Mouse (Mus musculus) neural tube, embryonic 10.5 days (tissue): ENCODE results near the gene Cped1.

Experiments used
- DNase-seq: peaks from one replicate; pipeline ENCODE4 v3.0.0-alpha.2; 2017; ENCODE audit warnings: low spot score; ENCODE audit errors: extremely low spot score

The Cped1 gene

DNA sequence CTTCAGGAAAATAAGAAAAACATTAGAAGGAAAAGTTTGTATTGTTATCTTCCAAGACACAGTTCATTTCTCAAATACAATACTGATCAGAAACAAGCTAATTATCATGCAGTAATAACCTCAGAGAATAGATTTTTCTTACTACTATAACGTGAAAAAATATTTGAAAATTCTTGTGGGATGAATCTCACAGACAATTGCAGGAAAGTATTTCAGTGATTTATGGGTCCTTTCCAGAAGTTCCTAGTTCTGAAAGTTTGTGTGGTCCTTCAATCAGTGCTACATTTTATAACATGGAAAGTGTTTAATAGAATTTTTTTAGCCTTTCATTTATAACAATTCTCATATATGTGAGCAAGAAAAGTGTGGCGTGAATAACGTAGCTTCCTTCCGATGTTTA is 161.5 kb downstream of the Cped1 start:
- no peak for DNase-seq

DNA sequence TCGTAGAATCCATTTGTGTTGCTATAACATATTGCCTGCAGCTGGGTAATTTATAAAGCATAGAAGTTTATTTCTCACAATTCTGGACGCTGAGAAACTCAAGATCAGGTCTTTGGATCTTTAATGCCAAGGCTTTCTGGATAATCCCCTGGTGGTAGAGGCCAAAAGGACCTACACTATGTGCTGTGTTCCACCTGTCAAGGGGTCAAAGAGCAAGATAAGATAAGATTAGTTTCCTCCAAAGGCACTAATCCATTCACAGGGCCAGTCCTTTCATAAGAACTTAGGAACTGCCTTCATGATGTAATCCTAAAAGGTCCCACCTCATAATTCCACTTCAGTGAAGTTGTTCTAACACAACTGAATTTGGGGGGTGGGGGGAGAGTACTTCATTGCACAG is 162.8 kb downstream of the Cped1 start:
- DNase-seq = no peak

DNA sequence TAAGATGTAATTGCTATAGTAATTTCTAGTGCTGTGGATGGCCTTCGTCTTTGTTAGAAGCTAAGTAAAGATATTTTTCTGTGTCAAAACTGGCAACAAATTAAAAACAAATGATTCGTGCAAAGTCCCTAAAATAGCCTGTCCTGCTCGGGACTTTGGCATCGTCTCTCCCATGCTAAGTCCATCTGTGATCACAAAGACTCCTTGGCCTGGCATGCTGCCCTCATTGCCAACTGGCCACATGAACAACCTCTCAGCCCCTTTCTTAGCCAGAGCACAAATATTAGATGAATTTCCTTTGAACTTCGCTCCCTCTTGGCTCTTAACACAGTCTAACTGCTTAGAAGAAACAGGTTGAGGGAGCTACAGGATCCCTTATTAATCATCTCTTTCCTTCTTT is 171.7 kb downstream of the Cped1 start:
- DNase-seq = no peak

DNA sequence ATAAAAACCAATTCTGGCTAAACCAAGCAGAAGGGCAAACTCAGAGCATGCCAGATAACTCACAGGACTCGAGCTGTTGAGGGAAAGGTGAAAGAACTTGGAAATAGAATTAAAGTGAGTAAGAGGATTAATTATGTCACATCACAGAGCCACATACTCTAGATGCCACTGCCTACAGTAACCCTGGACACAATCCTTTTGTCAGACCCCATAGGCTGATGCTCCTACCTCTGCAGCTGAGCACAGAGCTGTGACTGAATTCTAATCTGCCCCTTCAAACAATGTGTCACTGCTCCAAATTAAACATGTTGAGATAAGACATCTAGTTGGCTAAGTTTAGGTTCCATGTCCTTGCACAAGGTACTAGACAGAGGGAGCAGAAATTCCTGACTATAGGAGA is 176.2 kb downstream of the Cped1 start:
- no peak for DNase-seq

DNA sequence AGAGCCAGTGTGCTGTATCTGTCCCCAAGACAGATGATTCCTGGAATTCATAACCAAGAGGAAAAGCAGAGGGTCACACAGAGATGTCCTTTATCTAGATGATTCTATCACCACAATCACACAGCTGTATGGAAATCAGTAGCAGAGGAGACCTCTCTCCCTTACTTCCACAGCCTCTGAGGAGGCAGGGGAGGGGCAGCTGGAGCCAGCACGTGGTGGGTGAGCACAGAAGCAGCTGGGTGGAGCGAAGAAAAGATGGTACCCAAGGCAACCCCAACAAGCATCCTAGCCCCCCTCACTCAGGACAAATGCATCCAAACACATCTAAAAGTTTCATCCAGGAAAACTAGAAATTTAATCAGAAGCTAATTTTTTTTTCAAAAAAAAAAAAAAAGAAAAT is 182.7 kb downstream of the Cped1 start:
- DNase-seq = no peak

DNA sequence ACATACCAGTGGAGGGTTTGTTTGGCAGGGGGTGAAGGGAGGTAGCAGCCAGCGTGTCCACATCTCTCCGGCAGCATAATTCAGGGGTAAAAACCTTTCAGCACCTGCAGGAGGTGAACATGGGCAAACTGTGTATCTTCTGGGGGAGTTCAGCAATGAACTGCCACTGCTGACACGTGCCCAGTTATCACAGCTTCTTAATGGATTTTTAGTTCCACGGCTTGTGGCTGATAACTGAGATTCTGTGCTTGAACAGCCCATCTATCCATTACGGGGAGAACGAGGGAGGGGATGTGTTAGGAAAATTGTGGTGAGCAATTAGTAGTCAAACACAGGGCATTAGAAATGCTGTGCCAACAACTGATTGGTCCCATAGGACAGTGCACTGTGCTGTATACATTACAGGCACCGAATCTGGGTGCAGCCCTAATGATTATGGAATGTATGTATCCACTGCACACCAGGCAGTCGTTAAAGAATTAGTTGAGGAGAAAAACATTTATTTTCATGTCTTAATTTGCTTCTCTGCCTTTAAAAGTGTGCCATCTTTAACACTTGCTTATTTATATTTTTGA is 193.1 kb downstream of the Cped1 start:
- no peak for DNase-seq

DNA sequence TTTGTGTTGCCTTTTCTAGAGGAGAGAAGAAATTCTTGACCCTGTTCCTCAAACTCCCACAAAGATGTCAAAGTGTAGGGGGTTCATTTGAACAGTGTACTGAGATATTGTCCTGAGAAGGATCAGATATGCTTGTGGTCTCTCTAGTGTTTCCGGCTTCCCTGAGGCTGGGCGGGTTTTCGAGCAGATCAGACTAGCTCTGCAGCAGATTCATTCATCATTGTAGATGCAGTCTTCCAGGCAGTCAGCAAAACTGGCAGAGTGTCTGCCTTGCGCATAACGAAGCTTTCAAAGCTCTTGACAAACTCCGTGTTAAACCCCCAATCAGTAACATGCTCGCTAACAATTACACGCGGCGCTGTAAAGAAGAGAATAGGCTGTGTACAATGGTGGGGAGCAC is 194.6 kb downstream of the Cped1 start:
- no peak for DNase-seq

DNA sequence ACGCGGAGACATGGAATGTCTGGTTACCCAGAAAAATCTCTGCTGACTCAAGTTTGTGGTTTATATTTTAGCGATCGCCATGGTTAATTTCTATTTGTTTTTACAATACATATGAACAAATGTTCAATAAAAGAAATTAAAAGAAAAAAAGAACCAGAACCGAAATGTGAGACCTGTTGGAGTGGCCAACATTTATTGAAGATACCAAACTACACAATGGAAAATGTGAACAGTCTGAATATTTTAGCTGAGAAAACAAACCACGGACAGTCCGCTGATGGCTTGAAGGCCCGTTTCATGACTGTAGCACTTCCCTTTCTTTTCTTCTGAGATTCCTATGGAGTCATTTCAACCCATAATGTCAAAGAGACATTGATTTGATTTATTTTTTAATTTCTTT is 201.3 kb downstream of the Cped1 start:
- no peak for DNase-seq

DNA sequence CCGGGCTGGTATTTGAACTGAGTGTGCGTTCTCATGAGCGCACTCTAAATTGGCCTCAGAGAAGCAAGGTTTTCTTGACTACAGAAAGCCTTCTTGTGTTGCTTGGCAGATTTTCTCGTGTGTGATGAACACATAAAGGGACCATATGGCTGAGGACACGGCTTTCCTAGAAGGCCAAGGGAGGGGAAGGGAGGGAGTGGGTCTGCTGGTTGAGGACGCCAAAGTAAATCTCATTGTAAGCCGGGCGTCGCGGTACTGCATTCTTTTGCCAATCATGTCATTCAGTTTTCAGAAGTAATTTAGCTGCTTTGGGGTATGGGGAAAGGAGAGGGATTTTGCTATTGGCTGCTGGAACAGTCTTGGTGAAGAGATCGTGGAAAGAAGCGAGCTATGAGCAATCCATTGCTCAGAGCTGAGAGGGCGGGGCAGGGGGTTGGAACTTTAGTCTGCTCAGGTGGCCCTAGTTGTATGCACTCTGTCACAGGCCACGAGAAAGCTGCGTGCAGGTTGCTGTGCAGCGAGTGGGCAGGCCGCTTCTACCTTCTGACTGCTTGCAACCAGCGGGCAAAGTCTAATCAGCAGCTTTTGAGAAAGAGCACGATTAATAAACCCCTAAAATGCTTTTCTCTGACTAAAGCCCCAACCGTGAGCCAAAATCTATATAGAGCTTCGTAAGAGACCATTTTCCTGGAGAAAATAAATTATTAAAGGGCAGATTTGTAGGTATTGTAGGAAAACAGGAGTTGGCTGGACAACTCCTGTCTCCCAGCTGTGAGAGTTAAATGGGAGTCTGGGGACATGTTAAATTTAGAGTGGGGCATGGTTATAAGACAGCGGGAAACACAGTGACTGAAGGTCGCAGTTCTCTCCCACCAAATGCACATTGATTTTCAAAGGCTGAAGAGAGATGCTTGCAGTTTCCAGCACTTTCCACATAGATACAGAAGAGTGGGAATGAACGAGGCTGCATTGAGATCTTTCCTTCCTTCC is 203.9 kb downstream of the Cped1 start:
- DNase-seq = no peak

DNA sequence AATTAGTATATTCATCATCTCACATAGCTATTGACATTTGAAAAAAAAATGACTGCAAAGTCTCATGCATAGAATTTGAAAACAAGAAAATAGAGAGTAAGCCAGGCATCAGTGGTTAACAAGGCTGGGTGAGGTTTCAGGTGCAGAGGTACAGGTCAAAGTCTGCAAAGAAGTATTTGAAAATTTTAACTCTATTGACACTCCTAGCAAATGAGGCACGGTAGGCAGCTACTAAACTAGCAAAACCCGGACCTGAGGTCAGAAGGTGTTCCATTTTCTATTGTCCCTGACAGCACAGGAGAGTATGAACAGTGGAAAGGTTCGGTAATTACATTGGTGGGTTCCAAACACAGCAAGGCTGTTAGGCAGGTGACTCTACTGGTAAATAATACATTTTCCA is 212.9 kb downstream of the Cped1 start:
- DNase-seq = no peak

DNA sequence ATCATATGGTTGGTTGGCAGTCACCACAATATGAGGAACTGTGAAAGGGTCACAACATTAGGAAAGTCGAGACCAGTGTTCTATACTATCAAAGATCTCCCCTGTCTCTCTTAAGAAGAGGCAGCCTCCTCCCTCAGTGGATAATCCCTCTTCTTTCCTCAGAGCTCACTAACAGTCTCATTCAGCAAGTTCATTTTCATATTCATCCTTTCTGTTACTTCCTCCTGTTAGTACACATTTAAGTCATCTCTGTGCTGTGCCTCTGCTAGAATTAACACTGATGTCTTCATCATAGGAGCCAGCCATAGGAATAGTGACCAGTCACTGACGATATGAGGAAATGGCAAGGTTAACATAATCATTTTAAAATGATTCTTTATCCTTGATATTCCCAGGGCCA is 213.8 kb downstream of the Cped1 start:
- no peak for DNase-seq

DNA sequence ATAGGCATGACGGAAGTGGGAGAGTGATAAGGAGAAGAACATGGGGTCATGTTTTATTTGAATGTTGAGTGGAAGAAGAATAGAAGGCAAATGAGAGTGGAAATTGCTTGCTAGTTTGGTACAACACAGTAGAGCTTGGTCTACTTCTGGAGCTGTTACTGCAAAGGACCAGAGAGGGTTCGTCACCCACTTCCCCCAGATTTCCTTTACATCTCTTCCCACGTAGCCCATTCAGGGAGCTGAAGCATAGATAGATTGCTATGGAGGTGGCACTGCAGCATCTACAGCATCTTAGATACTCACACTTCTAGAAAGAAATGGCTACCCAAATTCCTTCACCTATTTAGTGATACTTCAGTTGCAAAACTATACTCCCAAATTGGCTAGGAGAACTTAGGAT is 214.4 kb downstream of the Cped1 start:
- DNase-seq = no peak

DNA sequence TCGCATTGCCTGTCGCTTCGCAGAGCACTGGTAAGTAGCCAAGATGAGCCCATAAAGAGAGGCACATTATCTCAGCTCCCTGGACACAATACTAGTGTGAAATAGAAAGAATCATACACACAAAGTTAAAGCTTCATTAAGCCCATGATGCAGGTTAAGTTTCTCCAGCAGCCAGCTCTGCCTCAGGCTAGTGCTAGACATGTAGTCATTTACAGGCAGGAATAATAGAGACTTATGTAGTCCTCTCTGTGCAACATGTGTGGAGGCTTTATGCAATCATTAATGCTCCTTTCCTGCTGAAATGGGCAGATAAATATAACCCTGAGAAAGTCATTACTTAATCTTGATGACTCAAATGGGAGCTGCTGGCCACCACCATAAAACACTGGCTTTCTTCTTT is 216.2 kb downstream of the Cped1 start:
- DNase-seq = no peak

DNA sequence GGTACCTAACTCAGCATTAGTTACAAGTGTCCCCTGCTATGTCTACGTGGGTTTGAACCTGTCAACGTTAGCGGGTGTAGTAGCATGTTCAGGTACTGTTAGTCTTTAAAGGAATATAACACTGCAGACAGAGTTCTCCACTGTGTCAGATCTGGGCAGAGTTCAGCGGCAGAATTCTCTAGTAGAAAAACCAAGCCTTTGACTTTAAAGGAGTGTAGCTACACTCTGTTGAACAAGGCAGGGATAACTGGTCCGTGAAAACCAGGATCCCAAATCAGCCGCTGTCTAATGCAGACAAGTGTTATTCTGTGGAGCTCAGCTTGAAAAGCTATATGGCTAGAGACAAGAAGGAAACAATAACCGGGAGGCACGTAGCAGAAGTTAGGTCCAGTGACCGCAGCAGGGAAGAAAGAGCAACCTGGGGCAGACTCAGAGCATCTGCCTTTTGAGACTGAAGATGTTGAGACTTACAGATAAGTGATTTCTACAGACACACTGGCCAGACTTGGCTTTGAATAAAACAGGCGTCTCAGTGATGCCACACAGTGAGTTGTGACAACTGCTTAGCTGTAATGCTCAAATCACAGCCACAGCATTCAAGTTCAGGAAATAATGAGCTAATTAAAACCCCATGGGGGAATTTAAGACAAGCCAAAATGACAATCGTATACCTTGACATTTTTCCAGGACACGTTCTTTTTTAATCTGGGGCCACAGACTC is 219.5 kb downstream of the Cped1 start:
- DNase-seq = no peak

DNA sequence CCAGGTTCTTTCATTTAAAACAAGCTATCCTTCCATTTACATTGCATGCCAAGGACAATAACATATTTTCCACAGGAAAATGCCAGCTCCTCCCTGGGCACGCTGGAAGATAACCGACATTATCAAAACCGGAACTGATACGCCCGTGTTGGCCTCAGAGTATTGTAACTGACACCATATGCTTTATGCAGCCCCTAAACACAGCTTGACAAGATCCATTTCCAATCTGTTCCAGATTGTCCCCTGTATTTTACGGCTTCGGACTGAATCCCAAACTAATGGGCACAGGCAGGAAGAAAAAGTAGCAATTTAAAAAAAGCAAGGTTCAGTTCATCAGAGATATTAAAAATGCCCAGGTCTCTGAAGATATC is 220.0 kb downstream of the Cped1 start:
- no peak for DNase-seq

DNA sequence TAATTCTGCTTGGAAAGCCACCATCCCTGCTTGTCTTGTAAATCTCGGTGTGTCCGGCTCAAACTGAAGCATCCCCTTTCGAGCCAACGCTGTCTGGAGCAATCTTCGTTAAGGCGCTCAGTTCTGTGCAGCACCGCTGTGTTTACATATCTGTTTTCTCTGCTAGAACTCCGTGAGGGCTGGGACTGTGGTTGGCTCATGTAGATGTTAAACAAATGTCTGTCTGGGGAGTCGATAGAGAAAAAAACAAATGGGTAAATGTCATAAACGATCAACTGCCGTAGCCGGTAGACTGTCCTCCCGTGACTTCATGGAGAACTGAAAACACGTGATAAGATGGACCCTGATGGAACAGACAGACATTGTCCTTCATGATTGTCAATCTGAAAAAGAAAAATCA is 220.5 kb downstream of the Cped1 start:
- peak; percentile 23 for DNase-seq

DNA sequence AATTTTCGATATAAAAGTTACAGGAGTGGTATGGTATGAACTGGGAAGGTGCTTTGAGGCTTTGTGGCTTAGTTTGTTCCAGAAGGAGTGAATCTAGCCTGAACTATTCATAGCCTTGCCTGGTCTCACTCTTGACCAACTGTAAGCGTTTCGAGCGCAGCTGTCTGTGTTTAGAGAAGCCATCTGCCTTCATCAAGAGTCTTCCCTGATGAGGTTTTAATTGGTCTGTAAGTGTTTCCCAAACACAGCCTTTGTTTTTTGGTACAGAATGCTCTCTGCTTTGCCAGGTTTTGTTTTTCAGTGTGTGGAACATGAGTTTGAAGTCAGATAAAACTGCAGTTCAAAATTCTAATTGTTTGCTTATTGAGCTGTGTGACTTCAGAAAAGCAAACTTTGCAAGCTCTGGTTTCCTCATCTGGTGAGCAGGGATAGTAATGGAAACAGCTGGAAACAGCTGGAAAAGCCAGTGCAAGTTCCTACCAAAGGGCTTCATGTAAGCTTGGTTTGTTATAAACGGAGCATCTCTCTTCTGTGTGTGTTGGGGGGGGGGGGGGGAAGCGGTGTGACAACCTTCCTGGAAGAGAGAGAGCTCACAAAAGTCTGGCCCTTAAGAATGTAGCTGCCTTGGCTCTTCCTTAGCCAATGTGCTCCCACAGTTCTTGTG is 221.0 kb downstream of the Cped1 start:
- DNase-seq = no peak

DNA sequence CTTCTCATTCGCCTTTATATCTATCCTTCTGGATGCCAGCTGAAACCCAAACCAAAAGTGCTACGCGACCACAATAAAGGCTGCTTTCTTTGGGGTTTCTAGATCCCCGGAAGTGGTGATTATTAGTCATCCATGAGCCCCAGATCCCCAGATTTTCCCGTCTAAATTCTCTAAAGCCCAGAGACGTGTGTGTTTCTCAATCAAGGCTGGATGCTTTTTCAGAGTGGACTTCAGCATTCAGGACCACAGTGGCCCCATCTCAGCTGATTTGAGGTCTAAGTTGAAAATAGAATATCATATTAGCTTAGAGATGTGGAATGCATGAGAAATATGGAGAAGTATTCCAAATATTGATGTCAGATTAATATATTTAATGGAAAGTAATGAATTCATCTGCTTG is 226.4 kb downstream of the Cped1 start:
- DNase-seq = no peak

DNA sequence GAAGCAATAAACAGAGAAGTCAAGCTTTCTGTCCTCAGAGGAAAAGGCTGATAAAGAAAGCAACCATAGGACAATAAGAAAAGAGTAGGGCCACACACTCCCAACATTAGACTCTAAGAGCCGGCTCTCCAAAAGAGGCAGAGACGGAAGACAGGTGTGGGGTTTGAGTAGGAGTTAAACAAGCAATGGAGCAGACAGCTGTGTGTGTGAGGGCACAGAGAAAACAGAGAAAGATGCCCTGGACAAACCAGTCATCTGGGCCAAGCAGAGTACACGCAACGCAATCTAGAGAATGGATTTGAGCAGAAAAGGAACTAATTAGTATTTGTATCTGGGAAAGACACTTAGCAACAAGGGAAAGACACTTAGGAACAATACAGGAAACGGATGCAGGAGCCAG is 227.5 kb downstream of the Cped1 start:
- DNase-seq = no peak

DNA sequence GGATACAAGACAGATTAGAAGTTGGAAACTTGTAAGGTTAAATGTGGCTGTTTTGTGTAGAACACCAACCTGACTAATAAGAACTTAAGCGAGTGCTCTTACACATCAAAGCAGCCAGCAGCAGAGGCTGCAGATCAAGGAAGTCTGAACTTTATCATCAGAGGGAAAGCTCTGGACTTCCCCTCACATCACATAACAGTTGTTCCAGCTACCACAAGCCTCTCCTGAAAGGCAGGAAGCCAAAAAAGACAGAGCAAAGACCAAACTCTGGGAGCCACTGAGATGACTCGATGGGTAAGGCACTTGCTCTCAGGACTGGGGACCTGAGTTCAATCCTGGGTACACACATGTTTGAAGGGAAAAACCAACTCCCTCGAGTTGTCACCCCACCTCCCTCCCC is 228.1 kb downstream of the Cped1 start:
- no peak for DNase-seq

DNA sequence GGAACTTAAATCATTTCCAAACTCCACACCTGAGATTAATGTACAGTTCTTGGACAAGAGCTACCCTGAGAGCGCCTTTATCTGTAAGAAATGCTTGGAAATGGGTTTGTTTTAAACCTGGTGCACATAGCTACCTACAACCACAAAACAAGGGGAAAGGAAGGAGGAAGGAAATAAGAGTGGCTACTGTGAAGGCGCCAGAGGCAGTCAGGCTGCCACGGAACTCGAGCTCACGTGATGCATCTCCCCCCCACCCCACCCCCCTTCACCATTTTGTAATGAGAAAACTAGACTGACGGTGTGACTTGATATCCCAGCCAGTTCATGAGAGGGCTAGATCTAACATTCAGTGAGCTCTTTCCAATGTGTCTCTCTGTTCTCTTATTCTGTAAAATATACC is 228.9 kb downstream of the Cped1 start:
- no peak for DNase-seq
